Mouse (Mus musculus): ENCODE data around the gene Taf8.

DNA sequence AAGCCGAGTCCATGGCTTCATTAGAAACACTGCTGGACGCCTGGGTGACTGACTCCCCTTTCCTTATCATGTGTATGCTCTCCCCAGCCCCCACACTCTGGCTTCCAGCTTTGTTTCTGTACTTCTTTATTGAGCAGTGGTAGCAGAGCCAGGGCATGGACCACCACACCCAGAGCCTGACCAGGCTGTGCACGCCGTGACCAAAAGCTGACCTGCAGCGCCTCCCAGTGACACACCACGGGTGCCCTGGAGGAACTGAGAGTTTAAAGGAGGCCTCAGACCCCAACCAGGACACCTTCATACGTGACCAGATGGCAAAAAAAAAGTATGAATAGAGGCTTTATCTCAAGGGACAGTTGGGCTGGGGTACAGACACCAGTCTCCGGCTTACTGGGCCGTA is 11.3 kb downstream of the Taf8 start:
- TF ChIP-seq NANOG (IDR thresholded peaks at IDR 0.05; ENCODE audit: borderline replicate concordance, low read length): no peak
- no peak for TF ChIP-seq CTCF (conservative IDR thresholded peaks at IDR 0.05; ENCODE audit: low read length)
- TF ChIP-seq POU5F1 (IDR thresholded peaks at IDR 0.05; ENCODE audit: borderline replicate concordance, low read length): no peak
